Mouse (Mus musculus): ENCODE data around the gene Nkiras2.

DNA sequence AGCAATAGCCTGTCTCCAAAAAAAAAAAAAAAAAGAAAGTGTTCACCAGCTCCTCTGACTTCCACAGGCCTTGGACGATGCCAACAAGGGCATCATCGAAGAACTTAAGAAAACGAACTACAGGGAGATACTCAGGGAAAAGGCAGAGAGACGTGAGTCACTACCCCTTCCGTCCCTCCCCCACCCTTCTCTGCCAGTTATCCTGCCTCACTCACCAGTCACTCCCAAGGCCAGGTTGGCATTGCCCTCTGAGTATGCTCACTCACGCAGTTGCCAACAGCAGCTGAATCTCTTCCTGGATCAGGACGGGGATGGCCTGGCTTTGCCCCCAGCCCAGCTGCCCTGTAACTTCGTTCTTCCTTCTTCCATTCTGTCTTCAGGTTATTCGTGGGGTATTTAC lies 49.3 kb upstream of the Nkiras2 start:
- no peak for TF ChIP-seq CTCF (IDR thresholded peaks at IDR 0.05; ENCODE audit: borderline replicate concordance, insufficient read depth, low read length)
- no peak for TF ChIP-seq POLR2A (IDR thresholded peaks at IDR 0.05; ENCODE audit: low read depth, low read length)
